Mouse (Mus musculus): Measurements from ENCODE around the gene Gnaq. TPM values are rescaled to one million over a fixed set of nuclear protein-coding genes. Genes with fewer than 3 reads are reported as not detected.

Gene Gnaq
- polyA plus RNA-seq, 1 experiment: not detected

GRCm38 (mm10) chr19:16219978-16220377 is 87.3 kb downstream of the Gnaq start:
- TF ChIP-seq GATA1 (IDR thresholded peaks at IDR 0.05; ENCODE audit: low read length): no peak

GRCm38 (mm10) chr19:16222526-16222925 is 89.9 kb downstream of the Gnaq start:
- no peak for TF ChIP-seq GATA1 (IDR thresholded peaks at IDR 0.05; ENCODE audit: low read length)

GRCm38 (mm10) chr19:16223126-16223525 is 90.5 kb downstream of the Gnaq start:
- TF ChIP-seq GATA1 (IDR thresholded peaks at IDR 0.05; ENCODE audit: low read length): no peak

- no peak for TF ChIP-seq GATA1 (IDR thresholded peaks at IDR 0.05; ENCODE audit: low read length)
Observed at GRCm38 (mm10) chr19:16224831-16225230, 92.2 kb downstream of the Gnaq start.

- no peak for TF ChIP-seq GATA1 (IDR thresholded peaks at IDR 0.05; ENCODE audit: low read length)
Observed at GRCm38 (mm10) chr19:16231584-16231983, 99.0 kb downstream of the Gnaq start.

- no peak for TF ChIP-seq GATA1 (IDR thresholded peaks at IDR 0.05; ENCODE audit: low read length)
Observed at GRCm38 (mm10) chr19:16235594-16235993, 103.0 kb downstream of the Gnaq start.

GRCm38 (mm10) chr19:16237034-16237433 is 104.4 kb downstream of the Gnaq start:
- TF ChIP-seq GATA1 (IDR thresholded peaks at IDR 0.05; ENCODE audit: low read length): no peak

- no peak for TF ChIP-seq GATA1 (IDR thresholded peaks at IDR 0.05; ENCODE audit: low read length)
Observed at GRCm38 (mm10) chr19:16238072-16238471, 105.4 kb downstream of the Gnaq start.

GRCm38 (mm10) chr19:16238512-16238911 is 105.9 kb downstream of the Gnaq start:
- TF ChIP-seq GATA1 (IDR thresholded peaks at IDR 0.05; ENCODE audit: low read length): no peak

- TF ChIP-seq GATA1 (IDR thresholded peaks at IDR 0.05; ENCODE audit: low read length): no peak
Observed at GRCm38 (mm10) chr19:16242708-16243107, 110.1 kb downstream of the Gnaq start.

- TF ChIP-seq GATA1 (IDR thresholded peaks at IDR 0.05; ENCODE audit: low read length): no peak
Observed at GRCm38 (mm10) chr19:16249025-16249424, 116.4 kb downstream of the Gnaq start.

GRCm38 (mm10) chr19:16250921-16251320 is 118.3 kb downstream of the Gnaq start:
- TF ChIP-seq GATA1 (IDR thresholded peaks at IDR 0.05; ENCODE audit: low read length): no peak

GRCm38 (mm10) chr19:16251819-16252218 is 119.2 kb downstream of the Gnaq start:
- no peak for TF ChIP-seq GATA1 (IDR thresholded peaks at IDR 0.05; ENCODE audit: low read length)

GRCm38 (mm10) chr19:16252696-16253095 is 120.1 kb downstream of the Gnaq start:
- TF ChIP-seq GATA1 (IDR thresholded peaks at IDR 0.05; ENCODE audit: low read length): no peak

GRCm38 (mm10) chr19:16254881-16255280 is 122.2 kb downstream of the Gnaq start:
- TF ChIP-seq GATA1 (IDR thresholded peaks at IDR 0.05; ENCODE audit: low read length): no peak

- TF ChIP-seq GATA1 (IDR thresholded peaks at IDR 0.05; ENCODE audit: low read length): no peak
Observed at GRCm38 (mm10) chr19:16255294-16255693, 122.7 kb downstream of the Gnaq start.

GRCm38 (mm10) chr19:16258766-16259355 is 126.2 kb downstream of the Gnaq start:
- no peak for TF ChIP-seq GATA1 (IDR thresholded peaks at IDR 0.05; ENCODE audit: low read length)
